Mouse (Mus musculus) midbrain, embryonic 13.5 days (tissue): ENCODE measurements at regions not wholly inside any gene's neighbourhood (a gene's known extent, or its start where the extent isn't known, plus 50 kb on each side); places are given as distances from the start of the nearest gene placed in this dataset.
A peak's percentile ranks its signal among the peaks of the same experiment; 100 is the strongest.

Experiments
- ATAC-seq: fragments of 200-750 bp; cut with Nextera tagmentation; 2 replicates; pipeline ENCODE4 v1.8.0; 2017; ENCODE audit warnings: mild to moderate bottlenecking, moderate TSS enrichment, moderate library complexity
- H3K27ac ChIP-seq: fragments of 300-500 bp; sonication (generic); 2 replicates; pipeline ENCODE4 v1.5.1; 2015; ENCODE audit warnings: inconsistent platforms, mild to moderate bottlenecking, moderate library complexity
- H3K27me3 ChIP-seq: fragments of 300-500 bp; sonication (generic); 2 replicates; pipeline ENCODE4 v1.6.1; 2015; ENCODE audit warnings: mild to moderate bottlenecking, inconsistent platforms
- H3K36me3 ChIP-seq: fragments of 300-500 bp; sonication (generic); 2 replicates; pipeline ENCODE4 v1.6.1; 2015; ENCODE audit warnings: mild to moderate bottlenecking, inconsistent platforms
- H3K4me1 ChIP-seq: fragments of 300-500 bp; sonication (generic); replicated peaks from 2 replicates; pipeline ENCODE4 v1.6.1; 2015; ENCODE audit warnings: inconsistent platforms
- H3K4me2 ChIP-seq: fragments of 300-500 bp; sonication (generic); replicated peaks from 2 replicates; pipeline ENCODE4 v1.6.1; 2015; ENCODE audit warnings: moderate library complexity, mild to moderate bottlenecking, inconsistent platforms
- H3K4me3 ChIP-seq: fragments of 300-500 bp; sonication (generic); replicated peaks from 2 replicates; pipeline ENCODE4 v1.5.1; 2015; ENCODE audit warnings: mild to moderate bottlenecking, inconsistent platforms
- H3K9ac ChIP-seq: fragments of 300-500 bp; sonication (generic); replicated peaks from 2 replicates; pipeline ENCODE4 v1.6.1; 2015; ENCODE audit warnings: mild to moderate bottlenecking, inconsistent platforms
- H3K9me3 ChIP-seq: fragments of 300-500 bp; sonication (generic); 2 replicates; pipeline ENCODE4 v1.6.1; 2016; ENCODE audit warnings: mild to moderate bottlenecking, inconsistent platforms
- WGBS: fragments of 180-500 bp; shearing (Covaris S2); methylation state at CpG from one replicate; pipeline ENCODE4 v1.1.7; 2015; 5-methylcytosine and 5-hydroxymethylcytosine counted together

GRCm38 (mm10) chr3:133754006-133754910 is 209.3 kb upstream of the Tet2 start:
- 25% methylated on average over 14 of the region's 14 CpGs for WGBS
- no peak overlapping the region for H3K4me3 ChIP-seq
- no peaks in the 10 kb centered on the region for H3K9me3 ChIP-seq
- H3K9ac ChIP-seq = no peak overlapping the region
- H3K4me2 ChIP-seq = peak overlapping the region; percentile 39
- no peaks in the 10 kb centered on the region for H3K27me3 ChIP-seq
- peak; percentile 72 for ATAC-seq
- H3K27ac ChIP-seq = peak overlapping the region; percentile 62
- H3K4me1 ChIP-seq = peaks cover 20% of the 10 kb centered on the region
- H3K36me3 ChIP-seq = no peaks in the 10 kb centered on the region

GRCm38 (mm10) chr3:133754911-133755259 is 209.9 kb upstream of the Tet2 start:
- H3K9ac ChIP-seq = no peak overlapping the region
- no peaks in the 10 kb centered on the region for H3K27me3 ChIP-seq
- peak; percentile 91 for ATAC-seq
- no peaks in the 10 kb centered on the region for H3K36me3 ChIP-seq
- 0% methylated on average over 3 of the region's 3 CpGs for whole genome bisulfite sequencing
- no peaks in the 10 kb centered on the region for H3K9me3 ChIP-seq
- peaks cover 20% of the 10 kb centered on the region for H3K4me1 ChIP-seq
- peak overlapping the region; percentile 39 for H3K4me2 ChIP-seq
- no peak overlapping the region for H3K4me3 ChIP-seq
- H3K27ac ChIP-seq = peak overlapping the region; percentile 62; the same call in 1 of the 2 replicates

DNA sequence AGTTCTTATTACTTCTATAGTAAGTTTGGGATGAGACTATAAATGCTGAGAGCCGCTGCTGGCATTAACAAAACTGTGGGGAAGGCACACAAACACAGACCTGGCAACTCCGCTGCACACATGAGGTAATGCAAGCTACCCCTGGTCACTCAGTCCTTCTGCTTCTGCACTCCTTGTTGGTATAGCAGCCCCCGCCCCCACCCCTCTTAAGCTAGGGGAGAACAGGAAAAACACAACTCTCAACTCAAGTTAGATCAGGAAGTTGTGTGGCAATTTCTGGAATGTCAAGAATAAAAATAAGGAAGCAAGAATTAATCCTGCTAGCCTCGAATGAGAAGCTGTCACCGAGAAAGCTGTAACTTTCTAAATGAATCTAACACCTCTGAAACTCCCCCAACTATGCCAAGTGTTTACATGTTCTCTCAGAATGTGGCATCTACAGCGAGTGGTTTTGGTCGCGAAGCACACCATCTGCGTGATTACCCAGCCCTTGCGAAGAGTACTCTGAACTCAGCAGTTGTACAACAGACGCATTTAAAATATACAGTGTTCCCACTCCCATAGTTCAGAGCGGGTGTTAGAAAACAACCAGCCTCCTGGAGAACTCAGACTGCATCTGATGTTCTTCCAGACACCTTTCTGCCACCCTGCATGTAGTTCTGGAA is 212.9 kb upstream of the Tet2 start:
- Histone ChIP-seq H3K27me3 (no peaks in the 10 kb centered on the region), H3K36me3 (no peaks in the 10 kb centered on the region), H3K27ac (no peak overlapping the region), H3K9me3 (no peaks in the 10 kb centered on the region), H3K4me2 (no peak overlapping the region), H3K4me3 (no peak overlapping the region), H3K4me1 (peaks cover 20% of the 10 kb centered on the region), H3K9ac (no peak overlapping the region)
- 84% methylated on average over 12 of the region's 12 CpGs for WGBS
- ATAC-seq = no peak

DNA sequence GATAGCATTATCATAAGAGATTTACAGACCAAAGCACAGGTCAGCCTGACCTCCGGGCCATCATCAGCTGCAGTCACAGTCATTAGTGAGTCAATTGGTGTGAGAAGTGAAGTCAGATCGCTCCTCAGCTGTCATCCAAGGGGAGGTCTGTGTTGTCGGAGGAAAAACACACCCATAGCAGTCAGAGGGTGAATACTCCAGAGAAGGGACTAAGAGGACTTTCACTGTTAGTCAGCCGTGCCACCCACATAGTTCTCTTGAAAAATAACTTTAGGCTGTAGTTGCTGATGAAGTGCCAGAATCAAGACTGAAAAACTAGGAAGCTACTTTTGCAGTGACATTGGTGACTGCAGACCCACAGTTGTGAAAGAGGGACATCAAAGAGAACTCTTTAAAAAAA is 213.5 kb upstream of the Tet2 start:
- Histone ChIP-seq H3K9me3 (no peaks in the 10 kb centered on the region), H3K4me2 (no peak overlapping the region), H3K36me3 (no peaks in the 10 kb centered on the region), H3K9ac (no peak overlapping the region), H3K27ac (no peak overlapping the region), H3K4me3 (no peak overlapping the region), H3K27me3 (no peaks in the 10 kb centered on the region), H3K4me1 (peaks cover 20% of the 10 kb centered on the region)
- no peak for ATAC-seq
- 33% methylated on average over 4 of the region's 4 CpGs for WGBS

DNA sequence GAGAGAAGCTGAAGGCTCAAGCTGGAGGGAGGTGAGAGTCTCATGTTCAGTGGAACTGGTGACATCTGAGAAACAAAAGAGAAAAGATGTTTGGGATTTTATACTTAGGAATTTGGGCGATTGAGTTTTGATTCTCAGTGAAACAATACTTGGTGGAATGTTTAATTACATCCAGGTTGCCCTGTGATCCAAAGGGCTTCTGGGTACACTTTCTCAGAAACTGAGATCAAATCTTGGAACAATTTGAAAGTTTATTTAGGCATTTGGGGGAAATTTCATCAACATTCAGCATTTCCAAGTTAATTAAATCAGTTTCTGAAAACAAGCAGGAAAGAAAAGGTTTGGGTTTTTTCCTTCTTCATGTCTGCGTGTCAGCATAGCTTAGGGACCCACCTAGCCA is 214.7 kb upstream of the Tet2 start:
- H3K36me3 ChIP-seq = no peaks in the 10 kb centered on the region
- no peak overlapping the region for H3K4me3 ChIP-seq
- no peaks in the 10 kb centered on the region for H3K9me3 ChIP-seq
- WGBS = 80% methylated on average over 2 of the region's 2 CpGs
- no peak for ATAC-seq
- no peak overlapping the region for H3K4me2 ChIP-seq
- H3K27ac ChIP-seq = no peak overlapping the region
- H3K4me1 ChIP-seq = peaks cover 10% of the 10 kb centered on the region
- no peak overlapping the region for H3K9ac ChIP-seq
- H3K27me3 ChIP-seq = no peaks in the 10 kb centered on the region

GRCm38 (mm10) chr3:133760221-133760620 is 215.3 kb upstream of the Tet2 start:
- Histone ChIP-seq H3K9ac (no peak overlapping the region), H3K27ac (no peak overlapping the region), H3K4me2 (no peak overlapping the region), H3K4me1 (peaks cover 4% of the 10 kb centered on the region; the same call in 1 of the 2 replicates), H3K4me3 (no peak overlapping the region), H3K27me3 (no peaks in the 10 kb centered on the region), H3K9me3 (no peaks in the 10 kb centered on the region), H3K36me3 (no peaks in the 10 kb centered on the region)
- ATAC-seq = no peak
- WGBS = 84% methylated on average over 1 of the region's 1 CpGs

DNA sequence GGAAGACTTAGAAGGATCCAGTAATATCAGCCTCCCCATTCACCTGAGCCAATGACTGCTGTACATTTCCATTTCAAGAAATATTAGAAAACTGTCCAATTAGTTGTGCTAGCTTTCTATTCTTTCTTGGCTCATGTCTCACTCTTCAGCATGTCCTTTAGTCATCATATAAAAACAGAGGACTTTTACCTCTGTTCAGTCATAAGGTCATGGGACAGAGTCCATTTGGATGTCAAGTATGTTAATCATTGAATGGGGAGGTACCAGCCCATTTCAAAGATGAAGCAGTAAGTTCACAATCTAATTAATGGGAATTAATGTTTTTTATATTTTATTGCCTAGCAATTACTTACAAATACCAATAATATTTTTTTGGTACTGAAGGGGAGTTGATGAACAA is 218.8 kb upstream of the Tet2 start:
- Histone ChIP-seq H3K4me3 (no peak overlapping the region), H3K27me3 (no peaks in the 10 kb centered on the region), H3K27ac (no peak overlapping the region), H3K9ac (no peak overlapping the region), H3K9me3 (no peaks in the 10 kb centered on the region), H3K4me2 (no peak overlapping the region), H3K36me3 (no peaks in the 10 kb centered on the region), H3K4me1 (no peaks in the 10 kb centered on the region)
- no peak for ATAC-seq

GRCm38 (mm10) chr3:133773490-133773889 is 228.6 kb upstream of the Tet2 start:
- Histone ChIP-seq H3K9ac (no peak overlapping the region), H3K27me3 (no peaks in the 10 kb centered on the region), H3K27ac (no peak overlapping the region), H3K4me1 (no peaks in the 10 kb centered on the region), H3K4me3 (no peak overlapping the region), H3K4me2 (no peak overlapping the region), H3K36me3 (no peaks in the 10 kb centered on the region), H3K9me3 (no peaks in the 10 kb centered on the region)
- 86% methylated on average over 2 of the region's 2 CpGs for WGBS
- no peak for ATAC-seq

GRCm38 (mm10) chr3:133774229-133774628 is 229.3 kb upstream of the Tet2 start:
- Histone ChIP-seq H3K4me2 (no peak overlapping the region), H3K9me3 (no peaks in the 10 kb centered on the region), H3K4me3 (no peak overlapping the region), H3K27ac (no peak overlapping the region), H3K9ac (no peak overlapping the region), H3K27me3 (no peaks in the 10 kb centered on the region), H3K36me3 (no peaks in the 10 kb centered on the region), H3K4me1 (no peaks in the 10 kb centered on the region)
- WGBS = 83% methylated on average over 3 of the region's 3 CpGs
- ATAC-seq = no peak

GRCm38 (mm10) chr3:133776013-133776412 is 231.1 kb upstream of the Tet2 start:
- WGBS = 34% methylated on average over 4 of the region's 4 CpGs
- Histone ChIP-seq H3K27me3 (no peaks in the 10 kb centered on the region), H3K36me3 (no peaks in the 10 kb centered on the region), H3K4me1 (no peaks in the 10 kb centered on the region), H3K27ac (no peak overlapping the region), H3K4me2 (no peak overlapping the region), H3K4me3 (no peak overlapping the region), H3K9me3 (no peaks in the 10 kb centered on the region), H3K9ac (no peak overlapping the region)
- no peak for ATAC-seq

- ATAC-seq = no peak
- H3K27ac ChIP-seq = no peak overlapping the region
- WGBS = 71% methylated on average over 2 of the region's 2 CpGs
- H3K4me2 ChIP-seq = no peak overlapping the region
- H3K36me3 ChIP-seq = no peaks in the 10 kb centered on the region
- no peaks in the 10 kb centered on the region for H3K9me3 ChIP-seq
- no peak overlapping the region for H3K9ac ChIP-seq
- no peaks in the 10 kb centered on the region for H3K4me1 ChIP-seq
- no peaks in the 10 kb centered on the region for H3K27me3 ChIP-seq
- H3K4me3 ChIP-seq = no peak overlapping the region
These were observed 234.3 kb upstream of the Tet2 start for GRCm38 (mm10) chr3:133779161-133779789.

- H3K27ac ChIP-seq = no peak overlapping the region
- no peak for ATAC-seq
- H3K4me1 ChIP-seq = no peaks in the 10 kb centered on the region
- no peak overlapping the region for H3K4me2 ChIP-seq
- no peaks in the 10 kb centered on the region for H3K9me3 ChIP-seq
- H3K36me3 ChIP-seq = no peaks in the 10 kb centered on the region
- no peak overlapping the region for H3K9ac ChIP-seq
- no peaks in the 10 kb centered on the region for H3K27me3 ChIP-seq
- WGBS = 79% methylated on average over 1 of the region's 1 CpGs
- H3K4me3 ChIP-seq = no peak overlapping the region
These were observed 238.1 kb upstream of the Tet2 start for GRCm38 (mm10) chr3:133783060-133783459.
